Mouse (Mus musculus): ENCODE measurements around the gene Asb18. TPM values are rescaled to one million over a fixed set of nuclear protein-coding genes. Genes with fewer than 3 reads are reported as not detected.

The Asb18 gene
- polyA plus RNA-seq, 1 experiment from 2014 or later = 0.20 TPM

Other genes starting within 250 kb of the Asb18 start
- 44.0 and 45.8 TPM in 2 replicates for gene Gbx2, start 83.5 kb downstream of the Asb18 start, polyA plus RNA-seq (2014; fragmentation: Nextera tagmentation; extraction: Ambion mirVana)
- 0.11 TPM in 1 of 2 replicates, not detected in the other for gene Iqca, start 138.7 kb upstream of the Asb18 start, polyA plus RNA-seq (2014; fragmentation: Nextera tagmentation; extraction: Ambion mirVana)
- gene Ackr3, start 189.3 kb upstream of the Asb18 start, polyA plus RNA-seq (2014; fragmentation: Nextera tagmentation; extraction: Ambion mirVana) = 45.9 and 47.0 TPM in 2 replicates